Mouse (Mus musculus): Measurements from ENCODE around the gene Etv6.

- TF ChIP-seq CTCF (IDR thresholded peaks at IDR 0.05; ENCODE audit: low read depth) (no peak), EP300 (optimal IDR thresholded peaks at IDR 0.05) (no peak)
Measured at GRCm38 (mm10) chr6:134312571-134312970, 277.1 kb downstream of the Etv6 start.
